Mouse (Mus musculus): Measurements from ENCODE around the gene Tmem63a. TPM values are rescaled to one million over a fixed set of nuclear protein-coding genes. Genes with fewer than 3 reads are reported as not detected.

Gene Tmem63a
- polyA plus RNA-seq, 1 experiment from 2014 or later: 1.3 TPM

DNA sequence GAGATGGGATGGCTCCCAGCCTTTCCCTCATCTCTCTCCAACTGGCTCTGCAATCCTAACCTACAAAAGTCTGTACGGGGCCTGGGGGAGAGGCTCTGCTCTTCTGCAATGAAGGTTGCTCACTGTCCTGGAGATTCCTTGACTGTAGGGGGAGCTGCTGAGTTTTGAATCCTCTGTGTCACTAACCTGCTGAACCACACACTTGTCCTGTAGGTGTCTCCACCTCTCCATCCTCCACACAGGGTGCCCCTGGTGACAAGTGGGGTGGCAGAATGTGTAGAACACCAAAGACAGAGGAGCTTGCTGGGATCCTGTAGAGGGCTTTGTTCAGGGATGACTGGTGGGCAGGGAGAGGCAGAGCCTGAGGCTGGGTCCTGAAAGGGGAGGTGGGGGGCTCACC lies 80.1 kb downstream of the Tmem63a start:
- 4% methylated on average over 1 of the region's 1 CpGs for WGBS
- Histone ChIP-seq H3K36me3 (ENCODE audit: control insufficient read depth, insufficient read depth, low read length) (no peaks in the 10 kb centered on the region), H3K4me3 (ENCODE audit: low read depth, low read length) (no peak overlapping the region), H3K4me1 (ENCODE audit: control insufficient read depth, insufficient read depth, low read length) (no peaks in the 10 kb centered on the region), H3K9ac (ENCODE audit: low read length) (no peak overlapping the region), H3K9me3 (replicated peaks; ENCODE audit: control insufficient read depth, low read length) (no peaks in the 10 kb centered on the region), H3K27ac (ENCODE audit: low read depth, low read length) (no peak overlapping the region), H3K4me2 (ENCODE audit: low read length) (no peak overlapping the region), H3K27me3 (replicated peaks; ENCODE audit: control insufficient read depth, insufficient read depth, low read length) (no peaks in the 10 kb centered on the region)
- ATAC-seq (no peak; the same call in 1 of the 2 replicates), DNase-seq (ENCODE audit: low spot score) (peak; percentile 58)

Other genes starting within 250 kb of the Tmem63a start
- 0.14 and 0.27 TPM in 2 replicates for gene Mixl1, start 245.3 kb upstream of the Tmem63a start, polyA plus RNA-seq (2014; fragmentation: Nextera tagmentation; extraction: Ambion mirVana)
- gene Acbd3, start 216.3 kb upstream of the Tmem63a start, polyA plus RNA-seq (2014; fragmentation: Nextera tagmentation; extraction: Ambion mirVana): 17.2 and 18.1 TPM in 2 replicates
- 4,992 and 5,015 TPM in 2 replicates for gene H3f3a, start 128.4 kb upstream of the Tmem63a start, polyA plus RNA-seq (2014; fragmentation: Nextera tagmentation; extraction: Ambion mirVana)
- gene Sde2, start 91.2 kb upstream of the Tmem63a start, polyA plus RNA-seq (2014; fragmentation: Nextera tagmentation; extraction: Ambion mirVana): 22.7 and 25.5 TPM in 2 replicates
- 2.4 and 2.5 TPM in 2 replicates for gene Lefty2, start 49.2 kb upstream of the Tmem63a start, polyA plus RNA-seq (2014; fragmentation: Nextera tagmentation; extraction: Ambion mirVana)
- 83.2 and 94.0 TPM in 2 replicates for gene Pycr2, start 38.1 kb upstream of the Tmem63a start, polyA plus RNA-seq (2014; fragmentation: Nextera tagmentation; extraction: Ambion mirVana)
- 0.15 and 0.56 TPM in 2 replicates for gene Lefty1, start 7.3 kb upstream of the Tmem63a start, polyA plus RNA-seq (2014; fragmentation: Nextera tagmentation; extraction: Ambion mirVana)
- gene Ephx1, start 78.6 kb downstream of the Tmem63a start, polyA plus RNA-seq (2014; fragmentation: Nextera tagmentation; extraction: Ambion mirVana): 4.1 and 5.5 TPM in 2 replicates
- not detected in 2 replicates for gene 9130409I23Rik, start 108.9 kb downstream of the Tmem63a start, polyA plus RNA-seq (2014; fragmentation: Nextera tagmentation; extraction: Ambion mirVana)
- 28.8 and 34.1 TPM in 2 replicates for gene Nvl, start 201.9 kb downstream of the Tmem63a start, polyA plus RNA-seq (2014; fragmentation: Nextera tagmentation; extraction: Ambion mirVana)
- gene Cnih4, start 202.3 kb downstream of the Tmem63a start, polyA plus RNA-seq (2014; fragmentation: Nextera tagmentation; extraction: Ambion mirVana): 70.8 and 90.6 TPM in 2 replicates

Data from forebrain, embryonic 14.5 days (tissue).